Mouse (Mus musculus) thymus, postnatal 4 days (tissue): ENCODE results near the gene Slc35b1.

Experiments
- DNase-seq: peaks from one replicate; pipeline ENCODE4 v3.0.0; 2021

Slc35b1 gene

GRCm38 (mm10) chr11:95384319-95384972 lies at the start of gene Slc35b1:
Gene Slc35b1, plus strand, starts transcription at chr11:95384692.
- DNase-seq, result peak; percentile 96

GRCm38 (mm10) chr11:95336568-95337128 lies 47.8 kb upstream of the Slc35b1 start, which contains the start of gene Fam117a:
Gene Fam117a, plus strand, starts transcription at chr11:95337018.
- DNase-seq, result peak; percentile 93

GRCm38 (mm10) chr11:95337129-95337813 lies 47.2 kb upstream of the Slc35b1 start:
- peak; percentile 82 for DNase-seq

- DNase-seq, result peak; percentile 38
Measured at GRCm38 (mm10) chr11:95337846-95338342, 46.6 kb upstream of the Slc35b1 start.

- DNase-seq, result peak; percentile 47
Measured at GRCm38 (mm10) chr11:95339471-95340021, 44.9 kb upstream of the Slc35b1 start.

- no peak for DNase-seq
Measured at GRCm38 (mm10) chr11:95340259-95340658, 44.2 kb upstream of the Slc35b1 start.

- DNase-seq, result peak; percentile 41
Measured at GRCm38 (mm10) chr11:95340664-95341063, 43.8 kb upstream of the Slc35b1 start.

- DNase-seq, result no peak
Measured at GRCm38 (mm10) chr11:95343180-95343579, 41.3 kb upstream of the Slc35b1 start.

- DNase-seq, result no peak
Measured at GRCm38 (mm10) chr11:95344181-95344580, 40.3 kb upstream of the Slc35b1 start.

- peak; percentile 30 for DNase-seq
Measured at GRCm38 (mm10) chr11:95350289-95350688, 34.2 kb upstream of the Slc35b1 start.

GRCm38 (mm10) chr11:95350960-95351359 lies 33.5 kb upstream of the Slc35b1 start:
- peak; percentile 56 for DNase-seq

GRCm38 (mm10) chr11:95352686-95353085 lies 31.8 kb upstream of the Slc35b1 start:
- peak; percentile 45 for DNase-seq

GRCm38 (mm10) chr11:95353226-95353625 lies 31.3 kb upstream of the Slc35b1 start:
- DNase-seq, result no peak

- DNase-seq, result peak; percentile 57
Measured at GRCm38 (mm10) chr11:95354228-95354944, 30.1 kb upstream of the Slc35b1 start.

GRCm38 (mm10) chr11:95354945-95355660 lies 29.4 kb upstream of the Slc35b1 start:
- no peak for DNase-seq

- DNase-seq, result peak; percentile 50
Measured at GRCm38 (mm10) chr11:95355661-95356011, 28.9 kb upstream of the Slc35b1 start.

- no peak for DNase-seq
Measured at GRCm38 (mm10) chr11:95356039-95356438, 28.5 kb upstream of the Slc35b1 start.

GRCm38 (mm10) chr11:95356469-95357273 lies 27.8 kb upstream of the Slc35b1 start:
- DNase-seq, result peak; percentile 88

GRCm38 (mm10) chr11:95358263-95358662 lies 26.2 kb upstream of the Slc35b1 start:
- peak; percentile 65 for DNase-seq

GRCm38 (mm10) chr11:95364388-95364787 lies 20.1 kb upstream of the Slc35b1 start:
- no peak for DNase-seq

- DNase-seq, result no peak
Measured at GRCm38 (mm10) chr11:95365596-95365995, 18.9 kb upstream of the Slc35b1 start.
